8 mouse cellular contexts compared by ENCODE assay signal in genomic region chr7:67950815-67951531, GRCm38 (mm10). TPM values are rescaled to one million over a fixed set of nuclear protein-coding genes. Genes with fewer than 3 reads are reported as not detected.
DNase-seq lines count a peak whose midpoint lies in the region; ATAC-seq and TF ChIP-seq lines count a peak whose summit lies in the region.

No protein-coding gene starts in this region.

- peaks cover 17% of the 10 kb centered on the region for H3K4me1 ChIP-seq in heart, embryonic 11.5 days (ENCODE audit: control insufficient read depth, insufficient read depth, low read length)
- peaks cover 21% of the 10 kb centered on the region for H3K4me1 ChIP-seq in kidney, embryonic 15.5 days
- peaks cover 8% of the 10 kb centered on the region; the same call in 1 of the 2 replicates for H3K4me1 ChIP-seq in midbrain, postnatal 0 days (ENCODE audit: insufficient read depth, low read length)

- no peaks in the 10 kb centered on the region for H3K27me3 ChIP-seq in heart, embryonic 11.5 days (ENCODE audit: control insufficient read depth, insufficient read depth, low read length)
- H3K27me3 ChIP-seq in kidney, embryonic 15.5 days = peaks cover 11% of the 10 kb centered on the region
- no peaks in the 10 kb centered on the region for H3K27me3 ChIP-seq in midbrain, postnatal 0 days (ENCODE audit: insufficient read depth, low read length)

- peak overlapping the region; percentile 97 for H3K4me2 ChIP-seq in heart, embryonic 11.5 days
- H3K4me2 ChIP-seq in kidney, embryonic 15.5 days = peak overlapping the region; percentile 96
- H3K4me2 ChIP-seq in midbrain, postnatal 0 days (ENCODE audit: low read depth, low read length, poor library complexity, severe bottlenecking) = peak overlapping the region; percentile 99

- peak; percentile 59 for ATAC-seq in erythroblast, adult 5-6 weeks (replicated peaks; ENCODE audit: low FRiP score, poor library complexity, severe bottlenecking)
- peak; percentile 74 for ATAC-seq in heart, embryonic 11.5 days (replicated peaks; ENCODE audit: insufficient number of reproducible peaks, low FRiP score, low TSS enrichment)
- peak; percentile 80 for ATAC-seq in kidney, embryonic 15.5 days (replicated peaks; ENCODE audit: low FRiP score)
- peak; percentile 77 for ATAC-seq in midbrain, postnatal 0 days (ENCODE audit: low FRiP score)

- peak overlapping the region; percentile 100 for H3K27ac ChIP-seq in heart, embryonic 11.5 days (ENCODE audit: low read depth, low read length)
- H3K27ac ChIP-seq in kidney, embryonic 15.5 days = peak overlapping the region; percentile 98
- H3K27ac ChIP-seq in midbrain, postnatal 0 days (ENCODE audit: low read depth, low read length) = peak overlapping the region; percentile 94

- H3K36me3 ChIP-seq in heart, embryonic 11.5 days (ENCODE audit: control insufficient read depth, insufficient read depth, low read length) = no peaks in the 10 kb centered on the region
- no peaks in the 10 kb centered on the region for H3K36me3 ChIP-seq in kidney, embryonic 15.5 days
- H3K36me3 ChIP-seq in midbrain, postnatal 0 days (ENCODE audit: insufficient read depth, low read length) = no peaks in the 10 kb centered on the region

- no peaks in the 10 kb centered on the region for H3K9me3 ChIP-seq in heart, embryonic 11.5 days (replicated peaks; ENCODE audit: control insufficient read depth, low read length)
- H3K9me3 ChIP-seq in kidney, embryonic 15.5 days (replicated peaks) = no peaks in the 10 kb centered on the region
- no peaks in the 10 kb centered on the region for H3K9me3 ChIP-seq in midbrain, postnatal 0 days (ENCODE audit: low read length)

- peak; percentile 84 for TF ChIP-seq CTCF in midbrain, postnatal 0 days (IDR thresholded peaks at IDR 0.05)

- H3K9ac ChIP-seq in heart, embryonic 11.5 days (ENCODE audit: low read depth, low read length) = peak overlapping the region; percentile 98
- H3K9ac ChIP-seq in kidney, embryonic 15.5 days = peak overlapping the region; percentile 84
- peak overlapping the region; percentile 72 for H3K9ac ChIP-seq in midbrain, postnatal 0 days (replicated peaks; ENCODE audit: low read length, poor library complexity, severe bottlenecking)

- WGBS in heart, embryonic 11.5 days (ENCODE audit: insufficient replicate concordance) = under 1% methylated on average over 55 of the region's 71 CpGs
- under 1% methylated on average over 58 of the region's 71 CpGs for WGBS in kidney, embryonic 15.5 days
- under 1% methylated on average over 57 of the region's 71 CpGs for WGBS in midbrain, postnatal 0 days

- H3K4me3 ChIP-seq in heart, embryonic 11.5 days (ENCODE audit: low read depth, low read length) = peak overlapping the region; percentile 95
- H3K4me3 ChIP-seq in kidney, embryonic 15.5 days (replicated peaks) = peak overlapping the region; percentile 94
- H3K4me3 ChIP-seq in midbrain, postnatal 0 days (ENCODE audit: low read depth, low read length) = peak overlapping the region; percentile 92

- peak; percentile 74 for DNase-seq in CD4-positive helper T cell, adult 2 months (ENCODE audit: low read depth, low spot score)
- peak; percentile 65 for DNase-seq in brain, embryonic 18.5 days (ENCODE audit: low read depth, low spot score)
- DNase-seq in liver = peak; percentile 89
- DNase-seq in midbrain, postnatal 0 days (ENCODE audit: low spot score) = peak; percentile 87
- peak; percentile 47 to 69 for DNase-seq in spleen, postnatal 14 days (ENCODE audit: low spot score in 2 of 2)

RNA-seq across cellular contexts. Expression of gene Igf1r, which starts 1.7 kb away (rescaled TPM):
- total RNA-seq in erythroblast, adult 5-6 weeks (2015; ENCODE audit: low replicate concordance) = 17.1 and 19.6 TPM in 2 replicates
- total RNA-seq in erythroblast, adult 5-6 weeks (2017; ENCODE audit: low replicate concordance) = 13.5 and 16.0 TPM in 2 replicates
- polyA plus RNA-seq in heart, embryonic 11.5 days (2014; fragmentation: Nextera tagmentation; extraction: Ambion mirVana) = 16.1 and 19.3 TPM in 2 replicates
- polyA plus RNA-seq in kidney, embryonic 15.5 days (2015; fragmentation: Nextera tagmentation; extraction: Ambion mirVana) = 25.9 and 26.9 TPM in 2 replicates
- total RNA-seq in midbrain, postnatal 0 days (2014; rRNA removed) = 39.2 and 40.3 TPM in 2 replicates
- 10.3 and 12.1 TPM in 2 replicates for polyA plus RNA-seq in midbrain, postnatal 0 days (2015; fragmentation: Nextera tagmentation; extraction: Ambion mirVana)

Comparison
In these comparisons a context has a peak if more than half of its experiments do, and no peak if none do; other contexts are left out.
1. Peak in every context shown above with its lines: DNase-seq, ATAC-seq, H3K4me3 ChIP-seq and H3K27ac ChIP-seq.